Mouse (Mus musculus): ENCODE data around the gene Ace2. TPM values are rescaled to one million over a fixed set of nuclear protein-coding genes. Genes with fewer than 3 reads are reported as not detected.

The Ace2 gene
- polyA plus RNA-seq, 1 experiment from 2014 or later = 0.16 TPM

GRCm38 (mm10) chrX:164221989-164222388 is 82.9 kb downstream of the Ace2 start:
- no peaks in the 10 kb centered on the region for H3K36me3 ChIP-seq (ENCODE audit: control insufficient read depth, insufficient read depth, low read length)
- WGBS = 61% methylated on average over 2 of the region's 2 CpGs

GRCm38 (mm10) chrX:164233380-164233779 is 94.2 kb downstream of the Ace2 start:
- Histone ChIP-seq H3K27ac (ENCODE audit: low read depth, low read length) (no peak overlapping the region), H3K4me2 (ENCODE audit: low read depth, low read length) (no peak overlapping the region), H3K36me3 (ENCODE audit: control insufficient read depth, insufficient read depth, low read length) (no peaks in the 10 kb centered on the region), H3K27me3 (ENCODE audit: control insufficient read depth, insufficient read depth, low read length) (no peaks in the 10 kb centered on the region), H3K4me3 (ENCODE audit: low read depth, low read length) (no peak overlapping the region), H3K4me1 (ENCODE audit: control insufficient read depth, insufficient read depth, low read length) (no peaks in the 10 kb centered on the region), H3K9me3 (ENCODE audit: control insufficient read depth, low read length) (no peaks in the 10 kb centered on the region), H3K9ac (replicated peaks; ENCODE audit: low read depth, low read length) (no peak overlapping the region)
- no peak for ATAC-seq (ENCODE audit: low read depth)
- 56% methylated on average over 8 of the region's 8 CpGs for WGBS

More at GRCm38 (mm10) chrX:164221989-164222388, 82.9 kb downstream of the Ace2 start:
- H3K4me3 ChIP-seq (ENCODE audit: low read depth, low read length) = no peak overlapping the region
- no peak for ATAC-seq (ENCODE audit: low read depth)
- H3K9ac ChIP-seq (replicated peaks; ENCODE audit: low read depth, low read length) = no peak overlapping the region
- H3K4me1 ChIP-seq (ENCODE audit: control insufficient read depth, insufficient read depth, low read length) = no peaks in the 10 kb centered on the region
- no peaks in the 10 kb centered on the region for H3K27me3 ChIP-seq (ENCODE audit: control insufficient read depth, insufficient read depth, low read length)
- H3K4me2 ChIP-seq (ENCODE audit: low read depth, low read length) = no peak overlapping the region
- H3K9me3 ChIP-seq (ENCODE audit: control insufficient read depth, low read length) = no peaks in the 10 kb centered on the region
- H3K27ac ChIP-seq (ENCODE audit: low read depth, low read length) = no peak overlapping the region

Other genes with a start within 250 kb of the Ace2 start
- 136 and 198 TPM in 2 replicates for gene Ap1s2, start 230.3 kb upstream of the Ace2 start, polyA plus RNA-seq (2014; fragmentation: Nextera tagmentation; extraction: Ambion mirVana)
- gene Zrsr2, start 180.7 kb upstream of the Ace2 start, polyA plus RNA-seq (2014; fragmentation: Nextera tagmentation; extraction: Ambion mirVana) = 51.3 and 55.5 TPM in 2 replicates
- gene Car5b, start 111.3 kb upstream of the Ace2 start, polyA plus RNA-seq (2014; fragmentation: Nextera tagmentation; extraction: Ambion mirVana) = 0.76 and 0.91 TPM in 2 replicates
- gene Siah1b, start 62.8 kb upstream of the Ace2 start, polyA plus RNA-seq (2014; fragmentation: Nextera tagmentation; extraction: Ambion mirVana) = 17.3 and 17.8 TPM in 2 replicates
- not detected in 2 replicates for gene Cltrn, start 50.5 kb upstream of the Ace2 start, polyA plus RNA-seq (2014; fragmentation: Nextera tagmentation; extraction: Ambion mirVana)
- gene Bmx, start 118.9 kb downstream of the Ace2 start, polyA plus RNA-seq (2014; fragmentation: Nextera tagmentation; extraction: Ambion mirVana) = 0.37 TPM in 1 of 2 replicates, not detected in the other
- 2.5 and 4.1 TPM in 2 replicates for gene Pir, start 130.0 kb downstream of the Ace2 start, polyA plus RNA-seq (2014; fragmentation: Nextera tagmentation; extraction: Ambion mirVana)
- gene Vegfd, start 234.0 kb downstream of the Ace2 start, polyA plus RNA-seq (2014; fragmentation: Nextera tagmentation; extraction: Ambion mirVana) = 0.09 and 0.19 TPM in 2 replicates